Mouse (Mus musculus) lung, embryonic 14.5 days (tissue): ENCODE results near the gene Ska2. TPM values are rescaled to one million over a fixed set of nuclear protein-coding genes. Genes with fewer than 3 reads are reported as not detected.

Experiments
- ATAC-seq: fragments of 200-750 bp; cut with Nextera tagmentation; 2 replicates; pipeline ENCODE4 v1.8.0; 2017; ENCODE audit warnings: mild to moderate bottlenecking, moderate TSS enrichment, moderate library complexity; ENCODE audit not compliant: insufficient read depth
- DNase-seq: peaks from one replicate; pipeline ENCODE4 v3.0.0-alpha.2; 2015
- H3K27ac ChIP-seq: fragments of 300-500 bp; sonication (generic); 2 replicates; pipeline ENCODE4 v1.5.1; 2014; ENCODE audit warnings: low read depth, mild to moderate bottlenecking, moderate library complexity
- H3K27me3 ChIP-seq: fragments of 300-500 bp; sonication (generic); 2 replicates; pipeline ENCODE4 v1.6.1; 2014; ENCODE audit warnings: low read length, control low read depth; ENCODE audit not compliant: insufficient read depth
- H3K36me3 ChIP-seq: fragments of 300-500 bp; sonication (generic); 2 replicates; pipeline ENCODE4 v1.6.1; 2014; ENCODE audit warnings: control low read depth; ENCODE audit not compliant: insufficient read depth
- H3K4me1 ChIP-seq: fragments of 300-500 bp; sonication (generic); 2 replicates; pipeline ENCODE4 v1.6.1; 2014; ENCODE audit warnings: antibody characterized with exemption, control low read depth; ENCODE audit not compliant: insufficient read depth
- H3K4me2 ChIP-seq: fragments of 300-500 bp; sonication (generic); 2 replicates; pipeline ENCODE4 v1.6.1; 2014; ENCODE audit warnings: mild to moderate bottlenecking
- H3K4me3 ChIP-seq: fragments of 300-500 bp; sonication (generic); 2 replicates; pipeline ENCODE4 v1.5.1; 2014; ENCODE audit warnings: low read depth, low read length
- H3K9ac ChIP-seq: fragments of 300-500 bp; sonication (generic); 2 replicates; pipeline ENCODE4 v1.6.1; 2014
- H3K9me3 ChIP-seq: fragments of 300-500 bp; sonication (generic); 2 replicates; pipeline ENCODE4 v1.6.1; 2016; ENCODE audit warnings: low read depth, low read length, control low read depth
- CTCF ChIP-seq: IDR thresholded peaks from 2 replicates; pipeline ENCODE4 v1.5.1; 2016; ENCODE audit warnings: antibody characterized with exemption, low read depth
- WGBS: fragments of 180-500 bp; shearing (Covaris S2); extraction: QIAGEN DNeasy Blood & Tissue Kit; methylation state at CpG from one replicate; pipeline ENCODE4 v1.1.7; 2014; 5-methylcytosine and 5-hydroxymethylcytosine counted together
- polyA plus RNA-seq: library from polyadenylated mRNA; unstranded; fragments of >200 nt; fragmentation: Nextera tagmentation; extraction: Ambion mirVana; gene quantifications from 2 replicates; pipeline ENCODE4 v1.2.1, GENCODE M21; 2014

The Ska2 gene
- polyA plus RNA-seq = 75.2 and 81.7 TPM in 2 replicates

DNA sequence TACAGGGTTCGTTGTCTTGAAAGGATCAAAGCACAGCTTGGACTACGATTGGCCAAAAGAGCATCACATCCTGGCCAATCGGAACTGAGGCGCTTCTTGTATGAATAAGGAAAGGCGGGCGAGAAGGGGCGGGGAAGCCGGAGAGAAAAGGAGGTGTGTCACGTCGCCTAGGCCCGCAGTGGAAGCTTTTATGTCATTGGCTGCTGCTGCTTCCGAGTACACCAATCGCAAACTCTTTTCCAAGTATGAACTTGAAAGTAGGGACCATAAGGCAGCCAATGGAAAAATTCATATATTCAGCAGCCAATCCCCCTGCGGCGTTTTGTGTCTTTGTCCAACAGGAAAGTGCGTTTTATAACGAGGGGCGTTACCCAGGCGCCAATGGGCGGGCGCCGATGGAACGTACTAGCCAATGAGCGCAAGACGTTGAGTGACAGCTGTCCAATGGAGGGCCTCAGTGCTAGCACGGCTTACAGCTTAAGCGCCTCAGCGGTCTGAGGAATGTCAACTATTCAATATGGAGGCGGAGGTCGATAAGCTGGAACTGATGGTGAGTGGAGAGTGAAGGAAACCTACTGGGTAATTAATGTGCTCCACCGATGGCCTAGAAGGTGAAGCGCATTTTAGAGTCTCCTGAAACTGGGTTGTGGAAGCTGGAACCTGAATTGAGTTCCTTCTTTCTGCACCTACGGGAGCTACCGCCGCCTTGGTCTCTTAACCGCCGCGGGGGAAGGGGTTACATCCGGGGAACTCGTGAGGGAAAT, at the start of gene Ska2:
Ska2 (plus strand) TSS at position 480 of the 764 bp plus-strand sequence.
- H3K27me3 ChIP-seq = no peaks in the 10 kb centered on the region
- peak; percentile 99 for ATAC-seq
- H3K4me2 ChIP-seq = peak within 1 kb of the TSS; percentile 80
- peaks cover 41% of the 10 kb centered on the region for H3K36me3 ChIP-seq
- H3K9me3 ChIP-seq = no peaks in the 10 kb centered on the region
- peak; percentile 100 for DNase-seq
- peak within 1 kb of the TSS; percentile 98 for H3K27ac ChIP-seq
- TF ChIP-seq CTCF = no peak
- H3K4me1 ChIP-seq = peaks cover 8% of the 10 kb centered on the region; the same call in 1 of the 2 replicates
- WGBS = under 1% methylated on average over 40 of the region's 40 CpGs
- peak within 1 kb of the TSS; percentile 96 for H3K4me3 ChIP-seq
- H3K9ac ChIP-seq = peak within 1 kb of the TSS; percentile 99

DNA sequence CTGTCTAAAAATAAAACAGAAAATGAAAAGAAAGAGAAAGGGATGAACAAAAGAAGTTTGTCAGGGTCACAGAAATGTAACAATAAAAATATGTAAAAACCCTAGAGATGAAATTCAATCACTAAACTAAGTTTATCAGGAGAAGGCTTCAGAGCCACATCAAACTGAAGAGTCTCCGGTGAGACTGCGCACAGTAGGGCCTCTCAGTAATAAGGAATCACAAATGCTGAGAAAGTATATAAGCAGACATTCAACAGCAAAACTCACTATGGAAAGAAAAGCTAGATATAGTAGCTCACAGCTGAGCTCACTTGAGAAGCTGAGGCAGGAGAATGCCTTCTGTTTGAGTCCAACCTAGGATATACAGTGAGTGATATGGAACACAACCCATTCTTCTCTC, 48.6 kb upstream of the Ska2 start:
- ATAC-seq (no peak), DNase-seq (no peak)
- H3K36me3 ChIP-seq = 0 out of 2 replicates have a peak, but pooled peaks cover 9% of the 10 kb centered on the region
- H3K9me3 ChIP-seq = no peaks in the 10 kb centered on the region
- no peaks in the 10 kb centered on the region for H3K4me1 ChIP-seq
- H3K9ac ChIP-seq = no peak overlapping the region
- no peak overlapping the region for H3K4me2 ChIP-seq
- no peaks in the 10 kb centered on the region for H3K27me3 ChIP-seq
- no peak overlapping the region for H3K4me3 ChIP-seq
- TF ChIP-seq CTCF = no peak
- WGBS = 86% methylated on average over 2 of the region's 2 CpGs
- H3K27ac ChIP-seq = no peak overlapping the region

DNA sequence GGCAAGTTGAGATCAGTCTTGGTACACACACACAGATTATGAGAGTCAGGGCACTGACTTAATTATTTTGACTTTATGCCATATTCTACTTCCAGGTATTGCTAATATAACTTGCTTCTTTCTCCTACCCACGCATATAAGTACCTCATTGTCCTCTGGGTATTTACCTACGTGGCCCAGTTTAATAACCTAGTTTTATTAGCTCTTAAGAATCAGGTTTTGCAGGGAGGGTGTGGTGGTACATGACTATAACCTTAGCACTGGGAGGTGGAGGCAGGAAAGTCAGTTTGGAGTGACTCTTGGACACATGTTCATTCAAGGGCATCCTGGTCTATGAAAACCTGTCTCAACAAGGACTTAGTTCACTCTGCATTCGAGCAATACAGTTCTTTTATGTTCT, 46.9 kb upstream of the Ska2 start:
- Histone ChIP-seq H3K27ac (no peak overlapping the region), H3K36me3 (no peaks in the 10 kb centered on the region), H3K9me3 (no peaks in the 10 kb centered on the region), H3K4me1 (no peaks in the 10 kb centered on the region), H3K27me3 (no peaks in the 10 kb centered on the region), H3K4me2 (no peak overlapping the region), H3K4me3 (no peak overlapping the region), H3K9ac (no peak overlapping the region)
- 60% methylated on average over 3 of the region's 3 CpGs for WGBS
- no peak for ATAC-seq
- TF ChIP-seq CTCF = no peak
- DNase-seq = no peak

DNA sequence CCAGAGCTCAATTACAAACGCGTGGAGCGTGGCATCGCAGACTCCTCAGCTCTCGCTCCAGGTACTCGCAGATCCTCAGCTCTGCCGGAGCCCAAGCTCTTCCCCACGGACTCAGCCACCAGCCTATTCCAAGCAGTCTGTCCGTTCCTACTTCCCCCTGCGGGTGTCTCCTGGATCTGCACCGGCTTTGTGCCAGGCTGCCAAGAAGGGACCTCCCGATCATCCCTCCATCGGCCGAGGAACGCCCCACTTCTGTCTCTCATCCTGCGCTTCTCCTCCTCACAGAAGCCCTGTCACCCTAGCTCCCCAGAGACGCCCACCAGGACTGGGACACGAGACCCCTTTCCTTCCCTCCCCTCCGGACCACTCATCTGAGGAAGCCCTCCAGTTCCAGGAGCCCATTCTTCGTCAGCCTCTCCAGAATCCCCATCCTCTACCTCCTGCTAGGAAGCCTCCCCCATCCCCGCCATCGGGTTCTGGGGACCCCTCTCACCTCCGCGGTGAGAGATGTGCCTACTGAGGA, 35.6 kb upstream of the Ska2 start:
- peak; percentile 78 for DNase-seq
- peak overlapping the region; percentile 71 for H3K9ac ChIP-seq
- peak overlapping the region; percentile 78 for H3K27ac ChIP-seq
- H3K36me3 ChIP-seq = peaks cover 22% of the 10 kb centered on the region
- peak; percentile 66 for TF ChIP-seq CTCF
- no peaks in the 10 kb centered on the region for H3K27me3 ChIP-seq
- no peaks in the 10 kb centered on the region for H3K4me1 ChIP-seq
- 1% methylated on average over 24 of the region's 24 CpGs for WGBS
- peak overlapping the region; percentile 97 for H3K4me2 ChIP-seq
- ATAC-seq = peak; percentile 72
- H3K4me3 ChIP-seq = peak overlapping the region; percentile 55
- no peaks in the 10 kb centered on the region for H3K9me3 ChIP-seq

DNA sequence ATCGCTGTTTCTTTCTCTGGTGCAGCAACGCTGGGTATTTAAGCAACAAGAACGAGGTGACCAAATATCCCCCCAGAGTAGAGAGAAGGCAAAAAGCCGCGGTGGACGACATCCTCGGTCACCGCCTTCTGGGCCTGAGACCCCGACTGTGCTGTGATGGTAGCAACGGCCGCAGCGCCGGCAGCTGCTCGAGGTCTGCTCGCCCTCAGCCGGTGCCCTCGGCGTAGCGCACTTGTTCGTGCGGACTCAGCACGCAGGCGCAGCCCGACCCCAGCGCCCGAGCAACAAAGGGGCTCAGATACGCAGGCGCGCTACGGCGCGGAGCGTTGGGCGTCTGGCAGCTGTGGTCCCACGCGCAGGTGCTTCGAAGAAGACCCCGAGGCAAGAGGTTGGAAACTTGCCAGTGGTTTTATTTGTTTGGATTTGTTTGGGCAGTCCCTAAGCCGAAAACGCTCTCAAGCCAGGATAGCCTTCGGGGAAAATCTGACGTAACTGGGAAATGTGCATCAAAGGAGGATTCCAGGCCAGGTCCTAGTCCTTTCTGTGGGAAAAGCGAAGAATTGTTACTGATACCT, 35.1 kb upstream of the Ska2 start, which contains the start of gene Gdpd1:
Gdpd1 (minus strand) TSS at position 197 of the 575 bp plus-strand sequence.
- Histone ChIP-seq H3K27me3 (no peaks in the 10 kb centered on the region), H3K4me3 (peak within 1 kb of the TSS; percentile 55), H3K9ac (peak within 1 kb of the TSS; percentile 71), H3K9me3 (no peaks in the 10 kb centered on the region), H3K4me1 (no peaks in the 10 kb centered on the region), H3K36me3 (peaks cover 22% of the 10 kb centered on the region), H3K4me2 (peak within 1 kb of the TSS; percentile 97), H3K27ac (peak within 1 kb of the TSS; percentile 78)
- WGBS = under 1% methylated on average over 43 of the region's 43 CpGs
- TF ChIP-seq CTCF = peak; percentile 41
- ATAC-seq (peak; percentile 94), DNase-seq (peak; percentile 90)

DNA sequence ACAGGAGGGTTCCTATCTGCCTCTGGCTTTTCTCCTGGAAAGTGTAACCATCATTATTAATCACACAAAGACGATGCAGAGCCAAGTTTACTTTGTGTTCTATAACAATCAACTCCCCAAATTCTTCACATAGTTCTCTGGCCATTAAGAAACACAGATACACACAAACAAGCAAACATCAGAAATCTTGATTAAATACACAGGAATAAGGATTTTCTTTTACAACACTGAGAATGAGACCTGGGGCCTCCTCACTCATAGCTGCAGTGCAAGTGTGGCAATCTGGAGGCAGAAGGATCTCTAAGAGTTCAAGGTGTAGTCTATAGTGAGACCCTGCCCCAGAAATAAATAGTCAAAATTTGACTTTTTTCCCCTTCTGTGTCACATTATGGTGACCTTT, 25.3 kb upstream of the Ska2 start:
- Histone ChIP-seq H3K27ac (no peak overlapping the region), H3K4me1 (peaks cover 13% of the 10 kb centered on the region), H3K9ac (no peak overlapping the region), H3K27me3 (no peaks in the 10 kb centered on the region), H3K9me3 (no peaks in the 10 kb centered on the region), H3K36me3 (peaks cover 59% of the 10 kb centered on the region), H3K4me3 (no peak overlapping the region), H3K4me2 (0 out of 2 replicates have a peak overlapping the region, but pooled peaks have one; percentile 96)
- TF ChIP-seq CTCF = no peak
- no peak for ATAC-seq
- 63% methylated on average over 1 of the region's 1 CpGs for WGBS
- DNase-seq = no peak

DNA sequence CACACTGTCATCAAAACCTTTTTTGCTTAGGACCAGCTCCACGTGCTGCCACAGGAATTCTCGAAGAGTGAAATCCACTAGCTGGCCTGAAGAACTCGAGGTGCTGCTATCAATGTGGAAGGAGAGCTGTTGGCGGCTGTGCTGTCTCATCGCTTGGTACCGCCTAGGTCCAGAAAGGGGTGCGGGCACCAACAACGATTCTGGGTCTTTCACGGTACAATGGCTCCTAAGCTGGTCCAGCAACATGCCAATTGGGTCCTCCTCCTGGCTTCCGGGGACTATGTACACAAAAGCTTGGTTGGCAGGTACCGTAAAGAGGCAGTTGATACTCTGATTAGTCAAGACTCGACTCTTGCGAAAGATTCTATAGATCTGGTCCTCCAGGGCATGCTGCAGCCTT, 23.6 kb upstream of the Ska2 start:
- whole genome bisulfite sequencing = 86% methylated on average over 13 of the region's 13 CpGs
- H3K36me3 ChIP-seq = peaks cover 58% of the 10 kb centered on the region
- ATAC-seq = no peak

More for the DNA sequence above, 23.6 kb upstream of the Ska2 start:
- Histone ChIP-seq H3K27me3 (no peaks in the 10 kb centered on the region), H3K9me3 (no peaks in the 10 kb centered on the region), H3K27ac (no peak overlapping the region), H3K9ac (peak overlapping the region; percentile 91; the same call in 1 of the 2 replicates), H3K4me2 (peak overlapping the region; percentile 96), H3K4me3 (peak overlapping the region; percentile 97), H3K4me1 (peaks cover 13% of the 10 kb centered on the region)
- no peak for DNase-seq
- no peak for TF ChIP-seq CTCF
